Mouse (Mus musculus) thymus, postnatal 4 days (tissue): ENCODE measurements around the gene AU018091.
"Not testable (repeated sequence)": the region's sequence is repeated elsewhere in the genome, so short reads cannot be mapped to it uniquely, and the experiment has no call there.

Experiments
- DNase-seq: peaks from one replicate; pipeline ENCODE4 v3.0.0; 2021

Gene AU018091

GRCm38 (mm10) chr7:3164991-3165390, 4.0 kb downstream of the AU018091 start:
- DNase-seq: no peak

DNA sequence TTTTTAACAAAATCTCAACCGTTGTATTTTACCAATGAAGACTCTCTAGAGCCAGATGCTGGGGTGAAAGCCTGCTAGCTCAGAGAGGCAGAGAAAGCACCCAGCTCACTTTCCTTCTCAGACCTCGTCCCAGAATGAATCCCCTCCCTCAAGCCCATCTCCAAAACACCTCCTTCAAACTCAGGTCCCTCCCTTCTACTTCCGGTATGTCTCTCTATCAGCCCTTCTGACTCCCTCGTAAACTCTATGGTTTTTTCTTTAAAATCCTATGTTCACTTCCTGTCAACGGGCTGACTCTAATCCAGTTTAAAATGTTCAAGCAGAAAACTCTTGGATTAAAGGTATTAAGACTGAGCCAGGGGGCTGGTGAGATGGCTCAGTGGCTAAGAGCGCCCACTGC, 4.6 kb downstream of the AU018091 start:
- DNase-seq: no peak

DNA sequence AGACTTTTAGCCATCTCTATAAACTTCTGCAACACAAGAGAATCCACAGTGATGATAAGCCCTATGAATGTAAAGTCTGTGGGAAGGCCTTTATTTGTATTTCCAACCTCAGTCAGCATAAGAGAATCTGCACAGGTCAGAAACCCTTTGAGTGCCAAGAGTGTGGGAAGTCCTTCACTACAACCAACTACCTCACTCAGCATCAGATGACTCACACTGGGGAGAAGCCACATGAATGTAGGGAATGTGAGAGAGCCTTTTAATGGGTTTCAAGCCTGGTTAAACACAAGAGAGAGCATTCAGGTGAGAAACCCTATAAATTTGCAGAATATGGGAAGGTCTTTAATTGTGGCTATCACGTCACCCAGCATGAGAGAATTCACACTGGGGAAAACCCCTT, 18.6 kb downstream of the AU018091 start:
- no peak for DNase-seq

DNA sequence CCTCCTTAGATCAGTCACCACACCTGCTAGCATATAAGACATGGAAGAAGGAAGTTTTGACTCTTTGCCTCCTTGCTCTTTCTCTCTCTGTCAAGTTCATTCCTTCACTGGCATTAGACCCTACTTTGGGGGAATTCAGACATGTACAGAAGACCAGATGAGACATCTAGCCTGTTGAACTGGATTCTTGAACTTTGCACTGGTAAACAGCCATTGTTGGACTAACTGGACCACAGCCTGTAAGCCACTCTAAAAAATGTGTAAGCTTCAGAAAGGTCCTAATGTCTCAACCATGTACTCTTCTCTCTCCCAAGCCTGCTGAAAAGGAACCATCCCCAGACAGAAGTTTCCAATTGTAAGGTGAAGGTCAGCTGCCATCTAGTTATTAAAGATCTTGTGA, 22.9 kb downstream of the AU018091 start:
- DNase-seq: no peak

DNA sequence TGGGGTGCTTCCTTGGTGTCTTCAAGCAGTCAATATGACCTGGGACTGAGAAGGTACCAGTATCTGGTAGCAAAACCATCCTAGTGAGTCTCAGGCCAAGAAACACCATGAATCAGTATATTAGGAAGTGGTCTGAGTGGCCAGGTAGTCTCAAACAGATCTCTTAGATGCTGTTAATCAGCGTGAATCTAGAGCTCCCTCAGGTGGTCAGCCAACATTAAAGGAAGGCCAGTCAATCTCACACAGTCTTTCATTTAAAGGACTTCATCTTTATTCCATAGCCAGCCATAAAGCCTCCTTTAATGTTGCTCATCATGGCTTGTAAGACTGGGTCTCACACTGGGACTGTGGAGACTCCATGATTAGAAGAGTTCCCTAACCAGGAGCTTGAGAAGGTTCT, 25.7 kb downstream of the AU018091 start:
- no peak for DNase-seq

- DNase-seq: no peak
These were observed 33.4 kb downstream of the AU018091 start for GRCm38 (mm10) chr7:3135606-3136005.

DNA sequence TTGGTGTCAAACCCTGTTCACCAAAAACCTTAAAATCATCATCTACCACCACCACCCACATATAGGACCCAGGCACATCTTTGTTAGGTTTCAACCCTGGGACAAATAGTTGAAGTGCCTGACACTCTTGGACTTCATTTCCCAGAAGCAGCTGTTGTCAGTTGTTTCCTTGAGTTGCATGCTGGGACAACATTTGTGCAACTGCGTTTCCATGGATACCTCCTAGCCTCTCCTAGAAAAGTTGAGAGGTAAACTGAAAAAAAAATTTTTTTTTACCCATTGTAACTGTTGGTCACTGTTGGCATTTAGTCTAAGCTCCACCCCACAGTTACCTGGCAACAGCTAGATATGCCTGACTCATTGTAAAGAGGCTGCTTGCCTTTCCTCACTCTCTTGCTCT, 34.3 kb downstream of the AU018091 start:
- DNase-seq: no peak

DNA sequence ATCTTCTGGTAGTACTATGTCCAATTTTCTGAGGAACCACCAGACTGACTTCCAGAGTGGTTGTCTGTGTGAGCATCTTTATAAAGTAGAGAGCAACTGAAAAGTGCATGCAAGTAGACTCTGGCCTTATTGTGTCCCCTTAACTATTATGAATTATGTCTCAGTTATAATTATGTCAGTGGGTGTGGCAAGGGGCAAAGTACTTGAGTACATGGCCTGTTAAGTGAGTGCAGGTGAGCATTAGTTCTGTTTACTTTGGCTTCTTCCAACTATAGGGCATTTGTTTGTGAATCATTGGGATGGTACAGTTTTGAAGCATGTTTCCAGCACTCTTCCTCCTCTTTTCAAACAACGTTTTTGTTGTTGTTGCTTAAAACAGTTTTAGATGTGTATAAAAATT, 38.7 kb downstream of the AU018091 start:
- no peak for DNase-seq

- not testable (repeated sequence) for DNase-seq
These were observed 40.4 kb downstream of the AU018091 start for GRCm38 (mm10) chr7:3128564-3128963.

DNA sequence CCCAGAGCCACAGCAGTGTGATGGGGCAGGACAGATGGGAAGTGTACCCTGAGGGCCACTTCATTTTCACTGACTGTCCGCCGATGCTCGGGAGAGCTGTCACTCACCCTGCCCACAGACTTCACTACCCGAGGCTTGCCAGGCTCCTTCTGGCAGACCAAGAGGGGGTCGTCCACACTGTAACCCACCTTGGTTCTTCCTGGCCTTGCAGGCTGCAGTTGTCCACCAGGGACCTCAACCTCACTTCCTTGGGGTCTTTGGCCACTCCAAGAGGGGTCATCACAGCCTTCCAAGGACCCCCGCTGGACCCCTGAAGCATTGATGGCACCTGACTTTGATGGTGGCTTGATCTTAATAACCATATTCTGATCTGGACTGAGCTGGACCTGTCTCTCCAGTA, 57.8 kb downstream of the AU018091 start:
- not testable (repeated sequence) for DNase-seq

- DNase-seq: not testable (repeated sequence)
These were observed 62.4 kb downstream of the AU018091 start for GRCm38 (mm10) chr7:3106516-3107077.
